Mouse (Mus musculus): ENCODE measurements around the gene Fyco1.

GRCm38 (mm10) chr9:123760806-123761205 lies 90.9 kb downstream of the Fyco1 start:
- no peak for TF ChIP-seq CTCF (IDR thresholded peaks at IDR 0.05; ENCODE audit: low read depth, low read length)
- no peak for TF ChIP-seq POLR2A (IDR thresholded peaks at IDR 0.05; ENCODE audit: extremely low read depth, insufficient read depth, low read length)
